Mouse (Mus musculus): ENCODE results near the gene 1700029P11Rik. TPM values are rescaled to one million over a fixed set of nuclear protein-coding genes. Genes with fewer than 3 reads are reported as not detected.

Gene 1700029P11Rik
- polyA plus RNA-seq, 1 experiment from 2014 or later: not detected

DNA sequence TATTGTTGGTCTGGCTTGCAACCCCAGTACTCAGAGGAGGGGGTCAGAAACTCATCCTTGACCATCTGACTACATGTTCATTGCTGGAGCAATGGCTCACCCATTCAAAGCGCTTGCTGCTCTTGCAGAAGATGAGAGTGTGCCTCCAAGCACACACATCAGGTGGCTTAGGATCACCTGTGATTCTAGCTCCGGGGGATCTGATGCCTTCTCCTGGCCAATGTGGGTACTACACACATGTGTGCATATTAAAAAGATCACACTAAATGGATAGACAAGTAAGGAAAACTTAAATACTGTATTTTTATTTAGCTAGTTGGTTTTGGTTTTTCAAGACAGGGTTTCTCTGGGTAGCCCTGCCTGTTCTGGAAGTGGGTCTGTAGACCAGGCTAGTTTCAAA is 39.3 kb upstream of the 1700029P11Rik start:
- 76% methylated on average over 2 of the region's 2 CpGs for WGBS (ENCODE audit: insufficient replicate concordance)
- DNase-seq (no peak), ATAC-seq (ENCODE audit: low read depth) (no peak)
- H3K36me3 ChIP-seq: no peaks in the 10 kb centered on the region
- no peaks in the 10 kb centered on the region for H3K9me3 ChIP-seq (replicated peaks)
- H3K27me3 ChIP-seq: peaks cover 28% of the 10 kb centered on the region
- peaks cover 45% of the 10 kb centered on the region for H3K4me1 ChIP-seq (replicated peaks)
- H3K4me2 ChIP-seq: no peak overlapping the region
- H3K9ac ChIP-seq: no peak overlapping the region
- H3K4me3 ChIP-seq (replicated peaks): no peak overlapping the region
- no peak overlapping the region for H3K27ac ChIP-seq

DNA sequence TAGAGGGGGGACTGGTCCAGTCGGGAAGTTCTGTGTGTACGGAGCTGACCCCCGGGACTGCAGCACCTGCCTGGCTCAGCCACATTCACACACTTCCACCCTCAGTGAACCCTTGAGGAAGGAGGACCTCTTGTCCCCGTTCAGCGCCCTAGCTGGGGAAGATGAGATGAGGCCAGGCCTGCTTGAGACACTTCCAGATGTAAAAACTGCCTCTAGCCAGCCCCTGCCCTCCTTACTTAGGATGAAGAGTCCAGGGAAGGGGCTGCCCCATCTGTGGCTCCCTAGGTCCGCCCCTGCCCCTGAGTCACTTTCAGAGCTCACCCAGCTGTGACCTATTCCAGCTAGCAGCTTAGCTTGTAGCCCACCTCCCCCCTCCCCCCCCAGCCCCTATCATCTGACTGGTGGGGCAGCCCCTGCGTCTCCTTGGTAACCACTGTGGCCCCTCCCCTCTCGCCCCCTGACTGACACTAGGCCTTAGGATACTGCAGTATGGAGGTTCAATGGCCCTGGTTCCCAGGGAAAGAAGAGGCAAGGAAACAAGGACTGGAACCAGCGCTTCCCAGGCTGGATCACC is 37.1 kb upstream of the 1700029P11Rik start:
- WGBS (ENCODE audit: insufficient replicate concordance): 30% methylated on average over 9 of the region's 9 CpGs
- Histone ChIP-seq H3K9me3 (replicated peaks) (no peaks in the 10 kb centered on the region), H3K36me3 (no peaks in the 10 kb centered on the region), H3K4me1 (replicated peaks) (peaks cover 29% of the 10 kb centered on the region), H3K9ac (no peak overlapping the region), H3K4me2 (no peak overlapping the region), H3K27ac (no peak overlapping the region), H3K27me3 (peaks cover 5% of the 10 kb centered on the region; the same call in 1 of the 2 replicates), H3K4me3 (replicated peaks) (no peak overlapping the region)
- DNase-seq: no peak
- no peak for ATAC-seq (ENCODE audit: low read depth)

DNA sequence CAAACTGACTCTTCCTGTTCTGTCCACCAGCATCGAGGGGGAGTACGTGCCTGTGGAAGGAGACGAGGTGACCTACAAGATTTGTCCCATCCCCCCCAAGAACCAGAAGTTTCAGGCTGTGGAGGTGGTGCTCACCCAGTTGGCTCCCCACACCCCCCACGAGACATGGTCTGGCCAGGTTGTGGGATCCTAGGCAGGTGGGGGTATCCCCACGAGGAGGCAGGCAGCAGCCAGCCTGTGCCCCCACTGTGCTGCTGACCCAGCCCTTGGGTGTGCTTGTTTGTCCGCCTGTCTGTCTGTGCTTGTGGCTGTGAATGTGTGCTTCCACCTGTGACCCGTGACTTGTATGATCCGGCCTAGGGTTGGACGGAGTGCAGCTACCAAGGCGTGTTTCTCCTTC is 31.3 kb upstream of the 1700029P11Rik start:
- no peaks in the 10 kb centered on the region for H3K9me3 ChIP-seq (replicated peaks)
- no peak overlapping the region for H3K9ac ChIP-seq
- no peak overlapping the region for H3K4me3 ChIP-seq (replicated peaks)
- H3K36me3 ChIP-seq: peaks cover 28% of the 10 kb centered on the region
- no peak overlapping the region for H3K27ac ChIP-seq
- peaks cover 10% of the 10 kb centered on the region for H3K4me1 ChIP-seq (replicated peaks)
- DNase-seq (no peak), ATAC-seq (ENCODE audit: low read depth) (no peak)
- WGBS (ENCODE audit: insufficient replicate concordance): 68% methylated on average over 10 of the region's 10 CpGs
- H3K27me3 ChIP-seq: no peaks in the 10 kb centered on the region
- H3K4me2 ChIP-seq: no peak overlapping the region

DNA sequence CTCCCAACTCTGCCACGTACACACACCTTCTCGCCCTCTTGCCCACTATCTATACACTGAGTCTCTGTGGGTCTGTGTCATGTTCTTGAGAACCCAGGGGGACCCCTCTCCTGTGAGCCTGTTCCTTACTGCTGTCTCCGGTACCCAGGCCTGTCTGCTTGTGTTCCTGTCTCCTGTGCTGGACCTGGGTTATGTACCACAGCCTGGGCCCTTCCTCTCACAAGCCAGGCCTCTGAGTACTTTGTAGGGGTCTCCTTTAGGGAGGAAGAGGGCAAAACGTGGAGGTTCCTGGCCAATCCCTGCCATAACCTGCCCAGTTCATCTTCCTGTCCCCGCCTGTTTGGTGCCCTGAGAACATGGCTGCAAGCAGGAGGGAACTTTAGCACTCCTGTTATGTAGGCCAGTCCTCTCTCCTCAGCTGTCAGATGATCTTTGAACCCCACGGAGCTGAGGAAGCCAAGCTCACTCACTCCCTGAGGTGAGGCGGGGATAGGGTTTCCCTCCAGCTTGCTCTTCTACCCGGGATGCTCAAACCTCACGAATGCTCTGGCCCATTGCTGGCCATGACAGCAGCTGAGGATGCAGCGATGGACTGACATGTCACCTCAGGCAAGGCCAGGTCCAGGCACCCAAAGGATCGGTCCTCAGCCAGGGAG is 30.7 kb upstream of the 1700029P11Rik start:
- 68% methylated on average over 11 of the region's 11 CpGs for WGBS (ENCODE audit: insufficient replicate concordance)
- Histone ChIP-seq H3K36me3 (peaks cover 33% of the 10 kb centered on the region), H3K9ac (no peak overlapping the region), H3K4me1 (replicated peaks) (peaks cover 10% of the 10 kb centered on the region), H3K27me3 (no peaks in the 10 kb centered on the region), H3K4me3 (replicated peaks) (no peak overlapping the region), H3K9me3 (replicated peaks) (no peaks in the 10 kb centered on the region), H3K4me2 (no peak overlapping the region), H3K27ac (no peak overlapping the region)
- ATAC-seq (ENCODE audit: low read depth) (no peak), DNase-seq (no peak)

DNA sequence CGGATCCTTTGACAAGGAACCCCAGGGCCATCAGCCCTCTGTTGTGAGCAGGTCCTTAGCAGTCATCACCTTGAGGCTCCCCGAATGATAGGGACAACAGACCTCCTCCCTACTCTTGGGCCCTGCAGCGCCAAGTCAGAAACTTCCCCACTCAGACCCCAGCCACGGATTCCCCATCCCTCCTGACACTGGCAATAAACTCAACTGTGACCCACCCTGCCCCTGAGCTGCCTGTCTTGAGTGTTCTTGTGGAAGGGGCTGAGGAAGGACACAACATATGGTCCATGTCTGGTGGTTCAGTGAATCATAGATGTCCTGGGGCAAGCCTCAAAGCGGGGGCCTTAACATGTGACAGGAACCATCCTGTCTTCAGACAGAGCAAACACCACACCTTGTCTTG is 29.6 kb upstream of the 1700029P11Rik start:
- peaks cover 10% of the 10 kb centered on the region for H3K4me1 ChIP-seq (replicated peaks)
- H3K9me3 ChIP-seq (replicated peaks): no peaks in the 10 kb centered on the region
- ATAC-seq (ENCODE audit: low read depth) (no peak), DNase-seq (no peak)
- no peak overlapping the region for H3K4me3 ChIP-seq (replicated peaks)
- peaks cover 44% of the 10 kb centered on the region for H3K36me3 ChIP-seq
- no peak overlapping the region for H3K27ac ChIP-seq
- H3K27me3 ChIP-seq: no peaks in the 10 kb centered on the region
- WGBS (ENCODE audit: insufficient replicate concordance): 72% methylated on average over 5 of the region's 5 CpGs
- H3K4me2 ChIP-seq: no peak overlapping the region
- no peak overlapping the region for H3K9ac ChIP-seq

DNA sequence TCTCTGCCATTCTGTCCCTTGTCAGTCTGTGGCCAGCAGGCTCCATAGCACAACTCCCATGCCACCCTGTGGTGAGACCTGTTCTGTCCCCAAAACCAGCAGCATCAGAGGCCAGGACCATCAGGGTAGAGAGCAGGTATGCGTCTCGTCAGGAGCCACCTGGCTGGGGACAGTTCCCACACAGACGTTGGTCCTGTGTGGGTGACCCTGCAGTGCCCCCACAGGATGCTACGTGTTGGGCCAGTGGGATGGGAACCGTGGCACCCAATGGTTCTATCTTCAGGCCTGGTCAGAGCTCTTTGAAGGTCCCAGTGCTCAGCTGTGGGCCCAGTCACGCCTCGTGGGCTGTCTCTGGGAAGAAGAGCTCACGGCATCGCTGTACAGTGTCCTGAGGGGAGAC is 29.2 kb upstream of the 1700029P11Rik start:
- Histone ChIP-seq H3K9me3 (replicated peaks) (no peaks in the 10 kb centered on the region), H3K27ac (no peak overlapping the region), H3K4me3 (replicated peaks) (no peak overlapping the region), H3K4me2 (no peak overlapping the region), H3K36me3 (peaks cover 49% of the 10 kb centered on the region), H3K27me3 (no peaks in the 10 kb centered on the region), H3K4me1 (replicated peaks) (peaks cover 10% of the 10 kb centered on the region), H3K9ac (no peak overlapping the region)
- 83% methylated on average over 9 of the region's 9 CpGs for WGBS (ENCODE audit: insufficient replicate concordance)
- no peak for ATAC-seq (ENCODE audit: low read depth)
- DNase-seq: no peak

DNA sequence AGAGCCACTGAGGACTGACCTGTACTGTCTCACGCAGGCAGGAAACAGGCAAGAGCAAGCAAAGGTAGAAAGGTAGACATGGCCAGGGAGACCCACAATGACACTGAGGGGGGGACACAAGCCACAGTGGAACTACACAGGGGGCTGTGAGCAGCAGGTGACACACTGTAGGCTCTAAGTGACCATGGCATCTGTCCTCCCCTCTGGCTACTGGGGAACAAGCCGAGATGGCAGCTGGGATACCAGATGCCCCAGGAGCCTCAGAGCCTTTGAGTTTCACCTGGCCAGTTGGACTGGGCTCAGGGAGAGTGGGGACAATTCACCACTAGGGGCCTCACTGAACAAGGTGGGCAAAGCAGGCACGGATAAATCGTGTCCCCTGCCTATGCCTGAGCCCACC is 28.0 kb upstream of the 1700029P11Rik start:
- no peak overlapping the region for H3K4me3 ChIP-seq (replicated peaks)
- ATAC-seq (ENCODE audit: low read depth) (no peak), DNase-seq (no peak)
- no peak overlapping the region for H3K9ac ChIP-seq
- H3K36me3 ChIP-seq: peaks cover 54% of the 10 kb centered on the region
- no peaks in the 10 kb centered on the region for H3K9me3 ChIP-seq (replicated peaks)
- H3K27me3 ChIP-seq: no peaks in the 10 kb centered on the region
- no peak overlapping the region for H3K4me2 ChIP-seq
- H3K27ac ChIP-seq: no peak overlapping the region
- H3K4me1 ChIP-seq (replicated peaks): peaks cover 10% of the 10 kb centered on the region
- WGBS (ENCODE audit: insufficient replicate concordance): 86% methylated on average over 4 of the region's 4 CpGs

DNA sequence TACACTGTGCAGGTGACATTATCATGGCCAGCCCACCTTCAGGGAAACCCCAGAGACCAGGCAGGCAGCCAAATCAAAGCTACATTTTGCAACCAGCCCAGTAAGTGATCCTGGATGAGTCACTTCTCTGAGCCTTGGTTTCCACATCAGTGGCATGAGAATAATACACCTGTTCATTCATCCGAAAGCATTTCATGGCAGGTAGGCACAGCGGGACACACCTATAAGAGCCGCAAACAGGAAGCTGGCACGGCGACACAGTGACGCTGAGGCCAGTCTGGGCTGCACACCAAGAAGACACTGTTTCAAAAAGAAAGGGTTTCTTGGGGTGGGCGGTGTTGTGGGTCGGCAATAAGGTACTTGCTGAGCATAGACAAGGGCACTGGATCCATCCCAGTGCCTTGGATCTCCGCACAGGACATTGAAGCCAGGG is 26.2 kb upstream of the 1700029P11Rik start:
- Histone ChIP-seq H3K4me3 (replicated peaks) (no peak overlapping the region), H3K4me1 (replicated peaks) (peaks cover 15% of the 10 kb centered on the region), H3K27me3 (no peaks in the 10 kb centered on the region), H3K36me3 (peaks cover 54% of the 10 kb centered on the region), H3K9me3 (replicated peaks) (no peaks in the 10 kb centered on the region), H3K27ac (no peak overlapping the region), H3K4me2 (no peak overlapping the region), H3K9ac (no peak overlapping the region)
- 92% methylated on average over 9 of the region's 9 CpGs for WGBS (ENCODE audit: insufficient replicate concordance)
- ATAC-seq (ENCODE audit: low read depth) (no peak), DNase-seq (no peak)

DNA sequence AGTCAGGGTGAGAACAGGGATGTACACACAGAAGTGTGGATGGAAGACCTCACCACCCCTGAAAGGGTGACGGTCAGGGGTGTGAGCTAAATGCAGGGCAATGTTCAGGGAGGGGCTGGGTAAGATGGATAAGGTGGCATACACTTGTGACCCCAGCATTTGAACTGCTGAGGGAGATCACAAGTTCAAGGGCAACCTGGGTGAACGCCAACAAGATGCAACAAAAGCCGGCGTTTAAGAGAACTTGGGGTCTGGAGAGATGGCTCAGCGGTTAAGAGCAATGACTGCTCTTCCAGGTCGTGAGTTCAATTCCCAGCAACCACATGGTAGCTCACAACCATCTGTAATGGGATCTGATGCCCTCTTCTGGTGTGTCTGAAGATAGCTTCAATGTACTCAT is 25.6 kb upstream of the 1700029P11Rik start:
- Histone ChIP-seq H3K4me1 (replicated peaks) (peaks cover 21% of the 10 kb centered on the region), H3K36me3 (peaks cover 54% of the 10 kb centered on the region), H3K9me3 (replicated peaks) (no peaks in the 10 kb centered on the region), H3K4me2 (no peak overlapping the region), H3K27me3 (no peaks in the 10 kb centered on the region), H3K9ac (no peak overlapping the region), H3K27ac (no peak overlapping the region), H3K4me3 (replicated peaks) (no peak overlapping the region)
- DNase-seq: no peak
- WGBS (ENCODE audit: insufficient replicate concordance): 89% methylated on average over 6 of the region's 6 CpGs
- ATAC-seq (ENCODE audit: low read depth): no peak

DNA sequence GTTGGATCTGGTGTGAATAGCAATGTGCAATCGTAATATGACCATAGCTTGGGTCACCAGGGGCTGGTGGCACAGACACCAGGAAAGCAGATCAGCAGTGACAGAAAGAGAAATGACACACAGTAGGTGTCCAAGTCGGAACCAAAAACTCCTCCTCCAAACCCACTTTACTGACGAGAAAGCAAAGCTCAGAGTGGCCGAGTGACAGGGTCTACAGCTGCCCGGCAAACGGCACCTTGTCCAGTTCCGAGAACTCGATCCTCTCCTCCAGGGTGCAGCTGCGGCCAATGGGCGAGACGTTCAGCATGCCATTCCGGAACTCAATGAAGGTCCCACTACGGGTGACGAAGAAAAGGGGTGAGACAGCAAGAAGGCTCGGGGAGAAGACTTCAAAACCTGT is 24.9 kb upstream of the 1700029P11Rik start:
- Histone ChIP-seq H3K4me2 (no peak overlapping the region), H3K27me3 (no peaks in the 10 kb centered on the region), H3K9me3 (replicated peaks) (no peaks in the 10 kb centered on the region), H3K27ac (no peak overlapping the region), H3K9ac (no peak overlapping the region), H3K4me1 (replicated peaks) (peaks cover 26% of the 10 kb centered on the region), H3K4me3 (replicated peaks) (no peak overlapping the region), H3K36me3 (peaks cover 54% of the 10 kb centered on the region)
- no peak for ATAC-seq (ENCODE audit: low read depth)
- DNase-seq: no peak
- WGBS (ENCODE audit: insufficient replicate concordance): 88% methylated on average over 15 of the region's 15 CpGs

DNA sequence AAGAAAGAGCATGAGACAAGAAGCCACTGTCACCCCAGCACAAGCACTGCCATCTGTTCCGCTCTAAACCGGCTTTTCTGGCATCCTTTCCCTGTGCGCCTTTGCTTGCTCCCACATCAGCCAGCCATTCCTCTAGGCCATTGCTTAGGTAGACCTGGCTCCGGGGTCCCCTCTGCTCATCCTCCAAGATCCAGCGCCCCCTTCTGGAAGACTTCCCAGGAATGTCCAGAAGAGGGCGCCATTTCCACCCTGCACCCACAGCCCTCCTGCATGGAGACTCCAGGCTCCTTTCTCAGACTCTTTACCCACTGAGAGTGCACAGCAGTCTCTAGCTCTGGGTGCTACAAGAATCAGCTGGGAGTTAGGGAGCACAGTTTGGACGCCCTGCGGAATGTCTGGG is 23.9 kb upstream of the 1700029P11Rik start:
- H3K27me3 ChIP-seq: no peaks in the 10 kb centered on the region
- H3K27ac ChIP-seq: no peak overlapping the region
- peaks cover 32% of the 10 kb centered on the region for H3K4me1 ChIP-seq (replicated peaks)

DNA sequence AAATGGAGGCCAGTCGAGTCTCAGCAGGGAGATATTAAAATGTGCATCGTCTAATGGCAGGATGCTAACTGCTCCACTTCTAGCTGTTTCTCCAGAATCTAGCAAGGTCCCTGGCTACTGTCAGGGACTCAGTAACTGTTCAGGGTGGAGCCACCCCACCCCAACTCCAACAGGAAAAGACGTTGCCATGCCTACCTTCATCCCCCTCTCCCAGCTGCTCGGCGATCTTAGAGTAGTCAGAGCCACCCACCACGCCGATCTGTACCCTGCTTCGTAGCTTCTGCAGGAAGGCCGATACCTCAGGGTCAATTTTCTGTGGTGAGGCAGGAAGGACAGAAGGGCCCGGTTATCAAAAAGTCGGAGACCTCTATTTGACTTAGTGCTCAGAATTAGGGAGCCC is 22.7 kb upstream of the 1700029P11Rik start:
- no peaks in the 10 kb centered on the region for H3K9me3 ChIP-seq (replicated peaks)
- no peak overlapping the region for H3K4me2 ChIP-seq
- DNase-seq: no peak
- H3K27me3 ChIP-seq: no peaks in the 10 kb centered on the region
- 82% methylated on average over 11 of the region's 11 CpGs for whole genome bisulfite sequencing (ENCODE audit: insufficient replicate concordance)
- H3K36me3 ChIP-seq: peaks cover 35% of the 10 kb centered on the region
- H3K4me3 ChIP-seq (replicated peaks): no peak overlapping the region
- peaks cover 34% of the 10 kb centered on the region for H3K4me1 ChIP-seq (replicated peaks)
- H3K9ac ChIP-seq: no peak overlapping the region
- no peak overlapping the region for H3K27ac ChIP-seq
- no peak for ATAC-seq (ENCODE audit: low read depth)

More for the DNA sequence above, 23.9 kb upstream of the 1700029P11Rik start:
- H3K9ac ChIP-seq: no peak overlapping the region
- H3K4me3 ChIP-seq (replicated peaks): no peak overlapping the region
- DNase-seq: peak; percentile 38
- no peaks in the 10 kb centered on the region for H3K9me3 ChIP-seq (replicated peaks)
- ATAC-seq (ENCODE audit: low read depth): no peak
- H3K4me2 ChIP-seq: no peak overlapping the region
- WGBS (ENCODE audit: insufficient replicate concordance): 53% methylated on average over 8 of the region's 8 CpGs
- H3K36me3 ChIP-seq: peaks cover 46% of the 10 kb centered on the region
